Mouse (Mus musculus) heart, adult 18-20 months (tissue): Measurements from ENCODE around the gene Arfgap3. TPM values are rescaled to one million over a fixed set of nuclear protein-coding genes. Genes with fewer than 3 reads are reported as not detected.
A peak's percentile ranks its signal among the peaks of the same experiment; 100 is the strongest.
"Not testable (repeated sequence)": the region's sequence is repeated elsewhere in the genome, so short reads cannot be mapped to it uniquely, and the experiment has no call there.

Experiments used
- DNase-seq, 2 experiments: peaks; one replicate each; pipeline ENCODE4 v3.0.0; 2021 to 2022; ENCODE audit warnings: mixed read lengths in 1 of 2
- total RNA-seq, 2 experiments: library from RNA; stranded (reverse); gene quantifications; 2 replicates each; pipeline ENCODE4 v1.2.3; 2021

Arfgap3 gene
- total RNA-seq, 2 experiments from 2014 or later: 10.0 to 12.1 TPM

GRCm38 (mm10) chr15:83345898-83346529 is 4.0 kb downstream of the Arfgap3 start:
- DNase-seq: no peak

DNA sequence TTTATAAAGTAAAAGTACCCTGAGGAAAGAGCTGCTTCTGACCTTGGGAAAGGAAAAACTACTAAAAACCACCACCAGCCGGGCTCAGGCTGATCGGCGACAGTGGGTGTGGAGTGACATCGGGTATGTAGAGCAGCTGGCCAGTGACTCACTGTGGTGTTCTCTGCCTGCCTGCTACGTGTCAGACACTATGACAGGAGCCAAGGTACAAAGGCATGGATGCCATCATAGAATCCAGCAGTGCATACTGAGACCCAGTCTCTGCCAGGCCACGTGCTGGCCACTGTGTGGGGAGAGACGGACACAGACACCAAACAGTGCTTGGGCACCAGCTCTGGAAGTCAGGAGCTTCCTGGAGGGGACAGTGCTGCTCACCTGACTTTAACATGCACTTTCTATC is 5.1 kb downstream of the Arfgap3 start:
- DNase-seq: peak; percentile 62 to 77

DNA sequence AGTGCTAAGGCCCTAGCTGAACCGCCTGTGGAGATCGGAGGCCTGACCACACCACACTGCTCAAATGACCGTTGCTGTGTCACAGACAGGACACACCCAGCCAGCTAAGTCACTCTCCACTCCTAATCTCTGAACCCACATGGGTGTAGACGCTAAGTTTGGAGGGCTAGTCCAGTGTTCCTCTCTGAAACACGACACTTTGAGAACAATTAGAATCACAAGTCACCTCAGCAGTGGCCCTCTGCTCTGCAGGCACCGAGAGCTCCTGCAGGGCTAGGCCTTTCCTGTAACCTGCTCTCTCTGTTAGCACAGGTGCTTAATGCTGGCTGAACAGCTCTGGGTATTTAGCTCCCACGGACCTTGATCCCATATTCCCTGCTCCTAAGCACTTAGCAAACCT is 5.9 kb downstream of the Arfgap3 start:
- DNase-seq: peak; percentile 21 to 29

GRCm38 (mm10) chr15:83338908-83339307 is 11.1 kb downstream of the Arfgap3 start:
- DNase-seq: no peak

- DNase-seq: peak in 1 of 2 experiments; percentile 22
Measured at GRCm38 (mm10) chr15:83337903-83338870, 11.9 kb downstream of the Arfgap3 start.

- DNase-seq: no peak
Measured at GRCm38 (mm10) chr15:83332373-83332772, 17.7 kb downstream of the Arfgap3 start.

DNA sequence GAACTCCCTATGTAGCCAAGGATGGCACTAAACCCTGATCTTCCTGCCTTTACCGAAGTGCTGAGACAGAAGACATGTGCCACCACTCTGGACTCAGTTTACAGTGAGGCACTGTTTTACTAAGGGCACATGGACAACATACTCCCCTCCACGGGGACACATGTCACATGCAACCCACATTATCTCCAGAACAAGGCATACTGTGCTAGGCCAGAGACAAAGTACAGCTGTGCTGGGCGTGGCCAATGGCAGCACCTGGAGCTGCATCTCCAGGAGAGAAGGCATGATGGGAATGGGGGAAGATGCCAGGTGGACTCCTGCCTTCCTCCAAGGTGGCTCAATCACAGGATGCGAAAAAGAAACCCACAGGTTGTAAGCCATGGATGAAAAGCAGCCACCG is 21.1 kb downstream of the Arfgap3 start:
- no peak for DNase-seq

DNA sequence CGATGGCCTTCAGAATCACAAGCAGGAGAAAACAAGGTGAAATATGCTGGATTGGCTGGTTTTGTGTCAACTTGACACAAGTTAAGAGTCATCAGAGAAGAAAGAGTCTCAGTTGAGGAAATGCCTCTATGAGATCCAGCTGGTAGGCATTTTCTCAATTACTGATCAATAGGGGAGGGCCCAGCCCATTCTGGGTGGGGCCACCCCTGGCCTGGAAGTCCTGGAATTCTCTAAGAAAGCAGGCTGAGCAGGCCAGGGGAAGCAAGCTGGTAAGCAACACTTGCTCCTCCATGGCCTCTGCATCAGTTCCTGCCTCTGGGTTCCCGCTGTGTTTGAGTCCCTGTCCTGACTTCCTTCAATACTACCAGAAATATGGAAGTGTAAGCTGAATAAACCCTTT is 27.0 kb downstream of the Arfgap3 start:
- DNase-seq: no peak

GRCm38 (mm10) chr15:83314914-83315313 is 35.1 kb downstream of the Arfgap3 start:
- no peak for DNase-seq

GRCm38 (mm10) chr15:83309878-83310277 is 40.2 kb downstream of the Arfgap3 start:
- no peak for DNase-seq

DNA sequence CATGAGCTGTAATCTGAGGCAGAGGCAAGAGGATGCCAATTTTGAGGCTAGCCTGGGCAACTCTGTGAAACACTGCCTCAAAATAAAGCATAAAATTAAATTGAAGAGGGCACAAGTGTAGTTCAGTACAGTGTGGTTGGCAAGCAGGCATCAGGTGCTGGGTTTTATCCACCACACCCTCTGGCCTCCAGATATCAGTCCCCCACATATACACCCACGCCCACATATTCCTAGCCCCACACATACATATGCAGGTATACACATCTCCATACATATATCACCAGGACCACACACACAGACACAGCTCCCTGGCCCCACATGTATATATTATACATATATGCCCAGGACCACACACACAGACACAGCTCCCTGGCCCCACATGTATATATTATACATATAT is 41.3 kb downstream of the Arfgap3 start:
- not testable (repeated sequence) for DNase-seq

GRCm38 (mm10) chr15:83306181-83306580 is 43.9 kb downstream of the Arfgap3 start:
- no peak for DNase-seq

DNA sequence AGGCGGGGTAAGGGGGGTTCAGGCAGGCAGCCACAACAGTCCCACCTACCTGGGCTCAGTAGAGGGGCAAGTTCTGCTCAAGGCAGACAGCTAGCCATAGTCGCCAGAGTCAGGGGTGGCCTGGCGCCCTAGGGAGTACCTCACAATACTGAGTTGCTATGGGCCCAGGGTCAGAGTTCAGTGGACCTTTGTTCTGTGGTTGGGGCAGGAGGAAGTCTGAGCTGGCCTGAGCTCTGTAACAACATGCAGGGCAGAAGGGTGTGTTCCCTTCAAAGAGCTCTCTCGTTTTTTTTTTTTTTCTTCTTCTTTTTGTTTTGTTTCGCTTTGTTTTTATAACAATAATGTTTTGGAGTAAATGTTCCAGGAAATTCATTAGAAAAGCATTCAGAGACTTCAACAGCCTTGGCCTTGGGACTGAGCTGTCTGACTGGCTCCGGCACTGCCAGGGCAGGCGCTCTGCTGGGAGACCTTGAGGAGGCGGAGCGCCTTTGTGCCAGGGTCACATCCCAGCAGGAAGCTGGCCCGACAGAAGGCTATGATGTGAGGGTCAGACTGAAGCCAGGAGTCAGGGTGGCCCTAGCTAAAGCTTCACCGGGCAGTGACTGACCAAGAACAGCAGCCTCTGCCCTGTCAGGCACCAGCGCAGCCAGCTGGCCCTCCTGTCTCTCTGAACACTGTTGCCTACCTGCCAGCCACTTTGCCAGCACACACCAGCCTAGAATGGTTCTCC is 44.7 kb downstream of the Arfgap3 start:
- peak; percentile 54 to 78 for DNase-seq

DNA sequence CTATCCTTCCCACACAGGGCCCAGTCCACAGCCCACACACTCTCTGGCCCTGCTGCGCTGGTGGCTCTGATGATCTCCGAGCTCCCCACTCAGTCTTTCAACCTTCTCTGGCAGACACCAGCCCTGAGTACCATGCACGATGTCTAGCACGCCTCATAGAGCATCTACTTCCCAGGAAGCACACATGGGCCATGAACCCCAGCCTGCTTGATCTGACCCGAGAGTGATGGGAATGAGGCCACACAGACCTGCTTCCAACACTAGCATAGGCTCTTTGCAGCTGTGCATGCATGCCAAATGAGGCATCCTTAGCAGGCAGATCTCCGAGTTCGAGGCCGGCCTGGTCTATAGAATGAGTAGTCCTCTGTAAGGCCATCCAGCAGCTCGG is 45.2 kb downstream of the Arfgap3 start:
- no peak for DNase-seq

DNA sequence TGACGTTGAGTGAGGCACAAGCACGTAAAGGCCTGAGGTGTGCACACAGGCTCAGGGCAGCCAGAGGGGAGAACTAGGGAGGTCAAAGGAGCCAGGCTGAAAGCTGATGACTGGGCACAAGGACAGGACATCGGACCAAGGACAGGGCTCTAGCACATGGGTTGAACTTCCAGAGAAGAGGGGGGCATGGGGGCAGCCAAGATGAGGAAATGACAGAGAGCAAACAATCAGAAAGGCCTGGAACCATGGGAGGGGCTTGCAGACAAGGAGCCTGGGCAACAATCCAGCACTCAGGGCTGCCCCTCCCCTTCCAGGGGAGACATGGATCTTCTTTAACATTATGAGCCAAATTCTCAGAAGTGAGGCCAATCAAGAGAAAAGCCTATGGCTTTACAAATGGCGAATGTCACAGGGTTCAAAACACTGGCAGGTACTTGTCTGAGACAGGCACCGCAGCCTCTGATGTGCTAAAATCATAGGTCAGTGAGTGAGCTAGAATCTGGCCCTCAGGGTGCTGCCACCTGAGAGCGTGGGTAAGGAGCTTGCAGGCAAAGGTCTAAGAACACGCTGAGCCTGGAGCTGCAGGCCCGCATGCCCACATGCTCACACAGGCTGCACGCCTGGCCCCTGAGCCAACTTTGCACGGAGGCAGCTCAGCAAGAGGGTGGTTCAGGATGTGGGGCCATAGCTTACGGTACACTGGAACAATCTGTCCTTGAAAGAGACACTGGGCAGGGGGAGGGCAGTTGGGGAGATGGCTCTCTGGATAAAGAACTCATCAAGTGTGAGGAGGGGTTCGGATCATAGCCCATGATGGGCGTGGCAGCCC is 46.2 kb downstream of the Arfgap3 start:
- DNase-seq: peak; percentile 52 to 73

GRCm38 (mm10) chr15:83299916-83300582 is 50.0 kb downstream of the Arfgap3 start:
- DNase-seq: no peak

GRCm38 (mm10) chr15:83299450-83299849 is 50.6 kb downstream of the Arfgap3 start:
- no peak for DNase-seq

DNA sequence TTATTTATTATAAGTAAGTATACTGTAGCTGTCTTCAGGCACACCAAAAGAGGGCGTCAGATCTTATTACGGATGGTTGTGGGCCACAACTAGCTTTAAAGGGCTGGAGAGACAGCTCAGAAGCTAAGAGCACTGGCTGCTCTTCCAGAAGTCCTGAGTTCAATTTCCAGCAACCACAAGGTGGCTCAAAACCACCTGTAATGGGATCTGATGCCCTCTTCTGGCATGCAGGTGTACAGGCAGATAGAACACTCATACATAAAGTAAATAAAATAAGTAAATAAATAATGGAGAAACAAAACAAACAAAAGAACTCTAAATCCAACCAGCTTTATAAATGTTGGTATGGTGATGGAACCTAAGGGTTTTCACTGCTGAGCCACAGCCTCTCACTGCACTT is 51.2 kb downstream of the Arfgap3 start:
- DNase-seq: no peak

GRCm38 (mm10) chr15:83298313-83298712 is 51.7 kb downstream of the Arfgap3 start:
- no peak for DNase-seq

DNA sequence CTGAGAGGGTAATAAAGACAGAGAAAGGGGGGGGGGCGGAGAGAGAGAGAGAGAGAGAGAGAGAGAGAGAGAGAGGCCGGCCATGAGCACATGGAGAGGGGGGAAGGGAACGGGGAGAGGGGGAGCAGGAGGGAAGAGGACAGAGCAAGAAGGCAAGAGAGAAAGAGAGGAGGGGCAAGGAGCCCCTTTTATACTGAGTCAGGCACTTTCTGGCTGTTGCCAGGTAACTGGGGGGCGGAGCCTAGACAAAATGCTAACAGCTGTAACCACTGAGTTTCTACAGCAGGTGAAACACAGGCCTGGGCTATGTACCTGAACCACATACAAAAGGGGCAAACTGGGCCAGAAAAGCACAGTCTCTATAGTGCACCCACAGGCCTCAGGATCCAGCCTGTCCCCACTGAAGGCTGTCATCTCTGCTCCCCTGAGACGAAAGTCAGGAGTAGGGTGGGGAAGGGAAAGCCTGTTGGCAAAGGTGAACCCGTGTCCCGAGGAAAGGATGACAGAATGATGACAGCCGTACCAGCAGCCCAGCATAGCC is 53.2 kb downstream of the Arfgap3 start:
- DNase-seq: no peak

DNA sequence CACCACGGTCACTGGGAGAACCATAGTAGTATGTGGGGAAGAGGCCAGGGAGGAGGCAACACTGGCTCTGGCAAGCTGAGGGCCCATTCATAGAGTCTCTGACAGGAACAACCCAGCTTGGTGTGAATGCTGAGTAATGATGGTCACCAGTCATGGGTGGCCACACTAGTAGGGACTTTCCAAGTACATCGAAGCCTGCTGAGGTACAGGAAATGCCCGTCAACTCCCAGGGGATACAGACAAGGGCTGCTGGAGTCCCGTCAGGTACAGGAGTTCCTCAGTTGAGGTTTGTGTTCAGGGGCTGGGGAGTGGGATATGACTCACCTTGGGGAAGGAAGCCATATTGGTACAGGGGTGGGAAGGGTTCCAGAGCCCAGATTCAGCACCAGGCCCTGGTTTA is 54.0 kb downstream of the Arfgap3 start:
- DNase-seq: no peak
